ENCODE assay signal across 24 mouse cellular contexts in genomic region chr6:120572372-120572771, GRCm38 (mm10). TPM values are rescaled to one million over a fixed set of nuclear protein-coding genes. Genes with fewer than 3 reads are reported as not detected.
DNase-seq lines count a peak whose midpoint lies in the region; ATAC-seq and TF ChIP-seq lines count a peak whose summit lies in the region.
"Had no signal": no experiment of that assay in that cellular context is flagged by ENCODE, and none has a peak within 500 bp of the region (broad histone marks: within the 10 kb centered on the region; RNA-seq: fewer than 3 reads in every experiment).

No protein-coding gene starts in this region.

- peaks cover 42% of the 10 kb centered on the region for H3K27me3 ChIP-seq in megakaryocyte, embryonic 14.5 days (replicated peaks)
- H3K27me3 ChIP-seq in CH12.LX (replicated peaks) = no peaks in the 10 kb centered on the region
- H3K27me3 ChIP-seq: embryonic facial prominence, embryonic 13.5 days; embryonic facial prominence, embryonic 15.5 days; forebrain, embryonic 12.5 days had no signal

- H3K4me1 ChIP-seq in megakaryocyte, embryonic 14.5 days = peaks cover 20% of the 10 kb centered on the region
- H3K4me1 ChIP-seq in CH12.LX (ENCODE audit: control insufficient read depth in 1 of 2, insufficient read depth in 2 of 2) = peaks cover 33 to 68% of the 10 kb centered on the region in 2 experiments
- H3K4me1 ChIP-seq: embryonic facial prominence, embryonic 13.5 days had no signal

- dilution Hi-C loops in CH12.LX (cut with MboI; ENCODE audit: extremely low pct_ligation_motif_present, extremely low pct_unique_long_range_greater_than_20kb, low sequenced_read_pairs) = no loop called here

- ATAC-seq in megakaryocyte, adult 5-6 weeks (ENCODE audit: poor library complexity, severe bottlenecking) = no peak
- no peak for ATAC-seq in megakaryocyte-erythroid progenitor cell, adult 5-6 weeks (replicated peaks; ENCODE audit: low FRiP score, low TSS enrichment, poor library complexity, severe bottlenecking)
- ATAC-seq: CD4-positive, CD25-positive, alpha-beta regulatory T cell, adult 4 months; forebrain, embryonic 14.5 days; forebrain, embryonic 16.5 days had no signal

- no peak for TF ChIP-seq POLR2A in CH12.LX (IDR thresholded peaks at IDR 0.05; ENCODE audit: low read depth, low read length)

- DNase-seq in A20 (ENCODE audit: low read depth, low spot score) (peak; percentile 68), CH12.LX (ENCODE audit: extremely low read depth) (peak; percentile 51)
- no peak for DNase-seq in layer of hippocampus, postnatal 36 days
- DNase-seq: adrenal gland, adult 2 months; adrenal gland, postnatal 10 days; adrenal gland, postnatal 25 days; cerebellum, adult 11 months; cerebellum, adult 18-20 months; cerebellum, adult 8-10 months; cerebellum, adult 9-11 months; cerebellum, postnatal 14 days; cerebellum, postnatal 36 days; embryo, embryonic 11 days had no signal

- H3K36me3 ChIP-seq in megakaryocyte, embryonic 14.5 days (replicated peaks; ENCODE audit: low read length) = no peaks in the 10 kb centered on the region
- H3K36me3 ChIP-seq in CH12.LX (replicated peaks in 1 of 2; ENCODE audit: control insufficient read depth in 1 of 2, insufficient read depth in 1 of 2, low read length in 1 of 2) = no peaks in the 10 kb centered on the region
- H3K36me3 ChIP-seq: embryonic facial prominence, embryonic 13.5 days; embryonic facial prominence, embryonic 15.5 days; forebrain, embryonic 10.5 days; forebrain, embryonic 12.5 days had no signal

- no peak for TF ChIP-seq CTCF in CH12.LX (conservative IDR thresholded peaks at IDR 0.05 in 1 of 2, IDR thresholded peaks at IDR 0.05 in 1 of 2; ENCODE audit: low read depth in 2 of 2, low read length in 2 of 2)

- H3K9me3 ChIP-seq in megakaryocyte, embryonic 14.5 days = no peaks in the 10 kb centered on the region
- H3K9me3 ChIP-seq in CH12.LX (replicated peaks; ENCODE audit: low read length) = peaks cover 2% of the 10 kb centered on the region
- H3K9me3 ChIP-seq: embryonic facial prominence, embryonic 13.5 days; embryonic facial prominence, embryonic 15.5 days; forebrain, embryonic 10.5 days; forebrain, embryonic 12.5 days had no signal

- TF ChIP-seq RAD21 in CH12.LX (IDR thresholded peaks at IDR 0.05; ENCODE audit: low read depth, low read length) = no peak

- peak; percentile 63; the same call in 1 of the 2 replicates for TF ChIP-seq EP300 in CH12.LX (IDR thresholded peaks at IDR 0.05; ENCODE audit: low read length)

- H3K9ac ChIP-seq in CH12.LX (ENCODE audit: insufficient read depth, low read depth) = no peak overlapping the region
- H3K9ac ChIP-seq: embryonic facial prominence, embryonic 13.5 days; embryonic facial prominence, embryonic 15.5 days; forebrain, embryonic 12.5 days had no signal

- in situ Hi-C loops in CH12.LX (cut with MboI; ENCODE audit: low pct_ligation_motif_present, low pct_unique_long_range_greater_than_20kb, low sequenced_read_pairs) = loop anchor here (5.0 kb wide), 1 partner anchor 35 kb away; no protein-coding TSS in a partner anchor

- H3K79me2 ChIP-seq in CH12.LX (replicated peaks; ENCODE audit: control insufficient read depth, extremely low read depth, insufficient read depth, poor library complexity, severe bottlenecking) = no peaks in the 10 kb centered on the region

- H3K4me2 ChIP-seq in CH12.LX (ENCODE audit: insufficient read depth, low read depth, poor library complexity, severe bottlenecking) = peak overlapping the region; percentile 24; the same call in 1 of the 2 replicates
- H3K4me2 ChIP-seq: embryonic facial prominence, embryonic 13.5 days; embryonic facial prominence, embryonic 15.5 days; forebrain, embryonic 12.5 days had no signal

- peak overlapping the region; percentile 48 for H3K4me3 ChIP-seq in megakaryocyte, embryonic 14.5 days (replicated peaks)
- no peak overlapping the region for H3K4me3 ChIP-seq in CH12.LX (replicated peaks in 1 of 3; ENCODE audit: low read depth in 2 of 3, low read length in 2 of 3, poor library complexity in 1 of 3)
- H3K4me3 ChIP-seq: embryonic facial prominence, embryonic 13.5 days; embryonic facial prominence, embryonic 15.5 days; erythroblast, embryonic 14.5 days; forebrain, embryonic 10.5 days; forebrain, embryonic 12.5 days had no signal

- H3K27ac ChIP-seq in CH12.LX (ENCODE audit: insufficient read depth, low read depth) = peak overlapping the region; percentile 27
- H3K27ac ChIP-seq: embryonic facial prominence, embryonic 13.5 days; embryonic facial prominence, embryonic 15.5 days; forebrain, embryonic 10.5 days; forebrain, embryonic 12.5 days had no signal

TF ChIP-seq in CH12.LX, 34 proteins besides CTCF, POLR2A, EP300 and RAD21:
- TF ChIP-seq TCF12 (IDR thresholded peaks at IDR 0.05; ENCODE audit: low read depth, low read length) (peak; percentile 59; the same call in 1 of the 2 replicates), ETS1 (conservative IDR thresholded peaks at IDR 0.05; ENCODE audit: low read depth, low read length) (peak; percentile 71; the same call in 1 of the 2 replicates), ZKSCAN1 (IDR thresholded peaks at IDR 0.05; ENCODE audit: borderline replicate concordance, low read depth, low read length) (no peak), MEF2A (IDR thresholded peaks at IDR 0.05; ENCODE audit: borderline replicate concordance, low read depth, low read length) (peak; percentile 37; the same call in 1 of the 2 replicates), BHLHE40 (IDR thresholded peaks at IDR 0.05; ENCODE audit: low read depth, low read length) (peak; percentile 24; the same call in 1 of the 2 replicates), SMC3 (IDR thresholded peaks at IDR 0.05; ENCODE audit: low read depth, low read length) (no peak), POLR2AphosphoS2 (IDR thresholded peaks at IDR 0.05; ENCODE audit: low read depth, low read length) (no peak), KAT2A (IDR thresholded peaks at IDR 0.05; ENCODE audit: insufficient replicate concordance, low read length) (no peak), CHD1 (IDR thresholded peaks at IDR 0.05; ENCODE audit: low read depth, low read length) (no peak), NRF1 (IDR thresholded peaks at IDR 0.05; ENCODE audit: low read depth, low read length) (no peak), ZNF384 (IDR thresholded peaks at IDR 0.05; ENCODE audit: low read depth, low read length) (no peak), MYC (IDR thresholded peaks at IDR 0.05; ENCODE audit: low read depth, low read length) (no peak), IRF4 (IDR thresholded peaks at IDR 0.05; ENCODE audit: low read depth, low read length) (peak; percentile 80; the same call in 1 of the 2 replicates)

RNA-seq across cellular contexts. Expression of gene Hdhd5, which starts 41.3 kb away (rescaled TPM):
- 2.1 and 4.8 TPM in 2 replicates for polyA plus RNA-seq in megakaryocyte, embryonic 14.5 days (2012; ENCODE audit: insufficient read depth, low replicate concordance)
- total RNA-seq in megakaryocyte, adult 5-6 weeks (2015) = 4.4 and 6.6 TPM in 2 replicates
- 9.4 and 11.0 TPM in 2 replicates for total RNA-seq in megakaryocyte, adult 5-6 weeks (2017)
- total RNA-seq in CH12.LX (2012; rRNA removed) (20.9 and 21.5 TPM in 2 replicates), CH12.LX (2014; rRNA removed) (11.4 and 12.5 TPM in 2 replicates)
- 10.9 and 12.4 TPM in 2 replicates for polyA plus RNA-seq in CH12.LX (2012; ENCODE audit: insufficient read length, low read depth)
- 10 to 100 TPM; 29.5 to 30.5 TPM for total RNA-seq in layer of hippocampus, postnatal 36 days (2021)
- total RNA-seq in megakaryocyte-erythroid progenitor cell, adult 5-6 weeks (2014; fragmentation: Nextera tagmentation) = 18.5 and 24.8 TPM in 2 replicates
- total RNA-seq in megakaryocyte-erythroid progenitor cell, adult 5-6 weeks (2017) = 10.1 and 18.1 TPM in 2 replicates

Comparison
In these comparisons a context has a peak if more than half of its experiments do, and no peak if none do; other contexts are left out.
1. DNase-seq: peak in A20 (single experiment) and CH12.LX (single experiment); none in layer of hippocampus, postnatal 36 days (0 of 2).